Mouse (Mus musculus): ENCODE data around the gene Acad8.

Acad8 gene

GRCm38 (mm10) chr9:26999461-27000395, at the start of gene Acad8, which contains the start of gene Thyn1:
TSS of gene Acad8 (minus strand) at chr9:26999566.
TSS of gene Thyn1 (plus strand) at chr9:26999710.
- DNase-seq: peak; percentile 96

- no peak for DNase-seq
Measured at GRCm38 (mm10) chr9:27043892-27044291, 44.5 kb upstream of the Acad8 start.

- no peak for DNase-seq
Measured at GRCm38 (mm10) chr9:27030763-27031100, 31.4 kb upstream of the Acad8 start.

GRCm38 (mm10) chr9:27029828-27030762, 30.7 kb upstream of the Acad8 start, which contains the start of the genes Vps26b and Ncapd3:
TSS of gene Vps26b (minus strand) at chr9:27030065.
TSS of gene Ncapd3 (plus strand) at chr9:27030175.
- peak; percentile 95 for DNase-seq

- peak; percentile 22 for DNase-seq
Measured at GRCm38 (mm10) chr9:27029022-27029827, 29.9 kb upstream of the Acad8 start.

GRCm38 (mm10) chr9:27026708-27027107, 27.3 kb upstream of the Acad8 start:
- DNase-seq: no peak

GRCm38 (mm10) chr9:27023681-27024080, 24.3 kb upstream of the Acad8 start:
- DNase-seq: no peak

- DNase-seq: no peak
Measured at GRCm38 (mm10) chr9:27018961-27019360, 19.6 kb upstream of the Acad8 start.

GRCm38 (mm10) chr9:27011572-27011971, 12.2 kb upstream of the Acad8 start:
- DNase-seq: no peak

GRCm38 (mm10) chr9:27009231-27009630, 9.9 kb upstream of the Acad8 start:
- DNase-seq: no peak

GRCm38 (mm10) chr9:27006866-27007265, 7.5 kb upstream of the Acad8 start:
- no peak for DNase-seq

- no peak for DNase-seq
Measured at GRCm38 (mm10) chr9:27005933-27006332, 6.6 kb upstream of the Acad8 start.

GRCm38 (mm10) chr9:27005231-27005630, 5.9 kb upstream of the Acad8 start:
- DNase-seq: no peak

- DNase-seq: no peak
Measured at GRCm38 (mm10) chr9:26998669-26999460, 501 bp downstream of the Acad8 start.

- no peak for DNase-seq
Measured at GRCm38 (mm10) chr9:26997501-26997900, 1.9 kb downstream of the Acad8 start.

GRCm38 (mm10) chr9:26997062-26997461, 2.3 kb downstream of the Acad8 start:
- no peak for DNase-seq

- DNase-seq: no peak
Measured at GRCm38 (mm10) chr9:26993900-26994299, 5.5 kb downstream of the Acad8 start.

GRCm38 (mm10) chr9:26993118-26993517, 6.2 kb downstream of the Acad8 start:
- no peak for DNase-seq

GRCm38 (mm10) chr9:26990181-26990580, 9.2 kb downstream of the Acad8 start:
- no peak for DNase-seq

- no peak for DNase-seq
Measured at GRCm38 (mm10) chr9:26985668-26986277, 13.6 kb downstream of the Acad8 start.

- no peak for DNase-seq
Measured at GRCm38 (mm10) chr9:26985090-26985613, 14.2 kb downstream of the Acad8 start.
